Mouse (Mus musculus): ENCODE results near the gene Defb5.
"Not testable (repeated sequence)": the region's sequence is repeated elsewhere in the genome, so short reads cannot be mapped to it uniquely, and the experiment has no call there.

Defb5 gene

DNA sequence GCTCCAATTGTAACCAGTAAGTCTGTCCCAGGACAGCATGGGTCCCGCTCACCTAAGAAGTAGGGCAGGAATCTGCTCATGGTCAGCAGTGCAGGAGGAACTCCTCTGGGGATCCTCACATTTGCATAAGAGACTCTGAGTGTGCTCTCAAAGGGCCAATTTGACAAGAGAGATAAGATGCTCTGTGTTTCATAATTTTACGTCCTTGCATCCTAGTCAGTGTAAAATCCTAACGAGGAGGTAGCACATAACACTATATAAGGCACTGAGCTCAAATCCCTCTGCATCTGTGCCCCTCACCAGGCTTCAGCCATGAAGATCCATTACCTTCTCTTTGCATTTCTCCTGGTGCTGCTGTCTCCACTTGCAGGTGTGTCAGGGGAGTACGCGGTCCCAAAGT lies at the start of gene Defb5:
Gene Defb5, plus strand, starts transcription at position 301 of the 400 bp plus-strand sequence.
- DNase-seq (ENCODE audit: low read depth, low spot score), result no peak

DNA sequence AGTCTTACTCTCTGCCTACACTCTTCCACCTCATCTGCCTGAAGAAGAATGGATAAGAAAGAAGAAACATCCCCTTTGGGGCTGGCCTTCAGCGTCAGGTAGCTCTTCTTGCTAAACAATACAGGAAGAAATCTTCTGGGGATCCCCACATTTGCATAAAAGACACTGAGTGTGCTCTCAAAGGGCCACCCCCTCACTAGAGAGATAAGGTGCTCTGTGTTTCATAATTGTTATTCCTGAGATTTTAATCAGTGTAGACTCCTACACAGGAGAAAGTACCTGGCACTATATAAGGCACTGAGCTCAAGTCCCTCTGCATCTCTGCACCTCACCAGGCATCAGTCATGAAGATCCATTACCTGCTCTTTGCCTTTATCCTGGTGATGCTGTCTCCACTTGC lies 22.2 kb upstream of the Defb5 start, which contains the start of gene Defb6:
Gene Defb6, plus strand, starts transcription at position 318 of the 400 bp plus-strand sequence.
- no peak for DNase-seq (ENCODE audit: low read depth, low spot score)

DNA sequence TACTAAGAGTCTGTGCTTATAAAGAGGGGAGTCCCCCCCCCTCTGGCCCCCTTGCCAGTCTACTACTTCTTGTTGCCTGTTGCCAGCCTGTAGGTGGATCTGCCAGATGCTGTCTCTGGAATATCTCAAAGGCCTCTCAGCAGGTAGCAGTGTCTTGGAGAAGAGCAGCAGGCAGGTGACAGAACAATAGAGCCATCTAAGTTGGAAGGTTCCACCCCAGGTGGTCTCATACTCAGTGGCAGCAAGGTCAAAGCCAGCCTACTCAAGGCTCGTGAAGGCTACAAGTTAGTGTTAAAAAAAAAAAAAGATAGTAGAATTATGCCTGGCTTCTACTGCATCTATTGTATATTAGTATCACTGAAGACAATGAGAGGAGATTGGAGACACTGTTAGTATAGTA lies 9.3 kb upstream of the Defb5 start:
- DNase-seq (ENCODE audit: low read depth, low spot score), result no peak

DNA sequence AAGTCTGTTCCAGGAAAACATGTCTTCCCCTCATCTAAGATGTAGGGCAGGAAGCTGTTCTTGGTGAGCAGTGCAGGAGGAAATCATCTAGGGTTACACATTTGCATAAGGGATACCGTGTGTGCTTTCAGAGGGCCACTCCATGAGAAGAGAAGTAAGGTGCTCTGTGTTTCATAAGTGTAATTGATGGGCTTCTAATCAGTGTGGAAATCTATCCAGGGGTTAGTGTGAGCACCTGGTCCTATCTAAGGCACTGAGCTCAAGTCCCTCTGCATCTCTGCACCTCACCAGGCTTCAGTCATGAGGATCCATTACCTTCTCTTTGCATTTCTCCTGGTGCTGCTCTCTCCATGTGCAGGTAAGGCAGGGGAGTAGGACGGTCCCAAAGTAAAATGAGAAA lies 7.8 kb upstream of the Defb5 start, which contains the start of gene Defb46:
Gene Defb46, plus strand, starts transcription at position 301 of the 400 bp plus-strand sequence.
- DNase-seq (ENCODE audit: low read depth, low spot score), result no peak

DNA sequence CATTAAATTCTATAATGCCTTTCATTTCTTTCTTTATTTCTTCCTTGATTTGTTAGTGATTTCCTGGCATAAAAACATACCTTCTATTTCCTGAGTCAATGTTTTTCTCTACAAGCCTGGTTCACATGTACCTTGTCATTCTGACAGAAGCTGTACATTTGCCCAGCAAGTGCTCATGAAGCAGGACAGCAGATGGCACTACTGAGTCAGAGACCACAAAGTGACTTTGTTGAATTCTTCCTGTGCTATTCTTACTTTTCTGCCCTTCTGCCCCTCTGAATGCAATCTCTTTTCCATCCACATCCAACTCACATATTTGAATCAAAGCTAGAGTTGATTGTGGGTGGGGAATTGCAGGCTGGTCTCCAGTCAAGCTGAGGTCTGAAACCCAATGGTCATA lies 10.8 kb downstream of the Defb5 start:
- DNase-seq (ENCODE audit: low read depth, low spot score), result no peak

DNA sequence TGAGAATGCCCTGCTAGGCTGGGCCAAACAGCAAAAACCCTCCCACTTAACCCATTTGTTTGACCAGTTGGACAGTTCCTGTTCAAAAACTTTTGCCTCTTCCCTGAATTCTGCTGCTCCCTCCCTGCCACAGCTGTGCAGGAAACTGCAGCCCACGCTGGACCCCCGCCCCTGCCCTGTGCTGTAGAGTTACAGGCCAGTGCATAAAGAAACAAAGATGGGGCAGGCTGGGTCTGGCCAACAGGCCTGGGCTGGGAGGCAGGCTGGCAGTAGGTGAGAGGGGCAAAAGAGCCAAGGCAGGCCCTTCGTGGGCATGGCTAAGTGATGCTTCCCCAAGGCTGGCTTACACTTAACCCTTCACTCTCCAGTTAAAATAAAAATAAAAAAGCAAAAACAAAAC lies 12.3 kb downstream of the Defb5 start:
- DNase-seq (ENCODE audit: low read depth, low spot score), result no peak

DNA sequence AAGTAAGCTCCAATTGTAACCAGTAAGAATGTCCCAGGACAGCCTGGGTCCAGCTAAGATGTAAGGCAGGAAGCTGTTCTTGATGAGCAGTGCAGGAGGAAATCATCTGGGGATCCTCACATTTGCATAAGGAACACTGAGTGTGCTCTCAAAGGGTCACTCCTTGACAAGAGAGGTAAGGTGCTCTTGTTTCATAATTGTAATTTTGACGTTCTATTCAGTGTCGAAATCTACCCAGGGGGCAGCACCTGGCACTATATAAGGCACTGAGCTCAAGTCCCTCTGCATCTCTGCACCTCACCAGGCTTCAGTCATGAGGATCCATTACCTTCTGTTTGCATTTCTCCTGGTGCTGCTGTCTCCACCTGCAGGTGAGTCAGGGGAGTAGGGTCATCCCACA lies 45.7 kb downstream of the Defb5 start, which contains the start of gene Defb3:
Gene Defb3, plus strand, starts transcription at position 301 of the 400 bp plus-strand sequence.
- DNase-seq (ENCODE audit: low read depth, low spot score), result not testable (repeated sequence)

DNA sequence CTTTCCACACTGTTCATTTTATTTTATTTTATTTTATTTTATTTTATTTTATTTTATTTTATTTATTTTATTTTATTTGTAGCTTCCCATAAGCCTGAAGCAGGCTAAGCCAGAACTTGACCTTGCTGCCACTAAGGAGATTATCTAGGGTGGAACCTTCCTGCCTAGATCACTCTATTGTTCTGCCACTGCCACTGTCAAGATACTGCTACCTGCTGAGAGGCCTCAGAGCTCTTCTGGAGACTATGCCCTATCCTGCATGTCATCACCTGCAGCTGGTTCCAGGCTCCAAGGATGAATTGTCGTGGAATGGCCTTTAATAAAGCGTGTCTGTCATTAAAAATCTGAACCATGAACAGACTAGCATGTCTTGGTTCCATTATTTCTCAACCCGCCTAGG lies 51.0 kb downstream of the Defb5 start:
- DNase-seq (ENCODE audit: low read depth, low spot score), result not testable (repeated sequence)
